Mouse (Mus musculus) kidney, adult 9 months (tissue): ENCODE measurements around the gene Cabp2.
A peak's percentile ranks its signal among the peaks of the same experiment; 100 is the strongest.
"Not testable (repeated sequence)": the region's sequence is repeated elsewhere in the genome, so short reads cannot be mapped to it uniquely, and the experiment has no call there.

ENCODE experiments used
- DNase-seq: peaks from one replicate; pipeline ENCODE4 v3.0.0; 2022

The Cabp2 gene

GRCm38 (mm10) chr19:4103792-4104191 is 22.4 kb downstream of the Cabp2 start:
- DNase-seq, result no peak

DNA sequence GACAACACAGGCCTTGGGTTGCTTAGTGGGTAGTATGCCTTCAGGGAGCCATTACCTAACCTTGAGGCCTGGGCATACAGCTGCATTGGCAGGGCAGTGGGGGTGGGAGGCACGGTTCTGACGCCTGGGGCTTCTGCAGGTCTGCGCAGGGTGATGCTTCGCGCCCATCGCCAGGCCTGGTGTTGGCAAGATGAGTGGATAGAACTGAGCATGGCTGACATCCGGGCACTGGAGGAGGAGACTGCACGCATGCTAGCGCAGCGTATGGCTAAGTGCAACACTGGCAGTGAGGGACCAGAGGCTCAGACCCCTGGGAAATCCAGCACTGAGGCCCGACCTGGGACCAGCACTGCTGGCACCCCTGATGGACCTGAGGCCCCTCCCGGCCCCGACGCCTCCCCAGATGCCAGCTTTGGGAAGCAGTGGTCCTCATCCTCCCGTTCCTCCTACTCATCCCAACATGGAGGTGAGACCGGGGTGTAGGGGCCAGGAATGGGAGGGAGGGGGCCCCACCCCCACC is 23.4 kb downstream of the Cabp2 start:
- no peak for DNase-seq

- DNase-seq, result no peak
Measured at GRCm38 (mm10) chr19:4106654-4107053, 25.3 kb downstream of the Cabp2 start.

GRCm38 (mm10) chr19:4108535-4108934 is 27.2 kb downstream of the Cabp2 start:
- no peak for DNase-seq

DNA sequence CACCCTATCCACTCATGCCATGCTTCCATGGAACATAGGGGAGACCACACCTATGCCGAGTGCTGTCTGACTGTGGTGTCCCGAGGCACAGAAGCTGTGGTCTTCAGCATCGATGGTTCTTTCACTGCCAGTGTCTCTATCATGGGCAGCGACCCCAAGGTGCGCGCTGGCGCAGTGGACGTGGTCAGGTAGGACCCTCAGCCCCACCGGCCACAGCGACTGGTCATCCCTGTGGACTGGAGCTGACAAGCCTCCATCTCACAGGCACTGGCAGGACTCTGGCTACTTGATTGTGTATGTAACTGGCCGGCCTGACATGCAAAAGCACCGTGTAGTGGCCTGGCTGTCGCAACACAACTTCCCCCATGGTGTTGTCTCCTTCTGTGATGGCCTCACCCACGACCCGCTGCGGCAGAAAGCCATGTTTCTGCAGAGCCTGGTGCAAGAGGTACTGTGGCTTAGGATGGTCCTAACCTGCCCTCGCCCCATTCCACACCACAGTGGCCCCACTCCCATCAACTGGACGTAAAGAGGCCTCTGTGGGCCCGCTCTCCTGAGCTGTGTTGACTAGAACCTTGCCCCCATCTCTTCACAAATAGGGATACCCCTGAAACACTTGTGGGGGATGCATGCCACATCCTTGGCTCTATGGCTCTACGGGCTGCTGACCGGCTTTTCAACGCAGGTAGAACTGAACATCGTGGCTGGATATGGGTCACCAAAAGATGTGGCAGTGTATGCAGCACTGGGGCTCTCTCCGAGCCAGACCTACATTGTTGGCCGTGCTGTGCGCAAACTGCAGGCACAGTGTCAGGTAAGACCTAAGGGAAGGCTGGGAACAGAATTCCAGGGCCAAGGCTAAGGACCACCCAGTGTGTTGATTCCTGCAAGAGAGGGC is 30.9 kb downstream of the Cabp2 start:
- DNase-seq, result no peak

GRCm38 (mm10) chr19:4113186-4113805 is 31.9 kb downstream of the Cabp2 start:
- DNase-seq, result peak; percentile 91

- DNase-seq, result peak; percentile 67
Measured at GRCm38 (mm10) chr19:4113806-4114230, 32.4 kb downstream of the Cabp2 start.

- DNase-seq, result no peak
Measured at GRCm38 (mm10) chr19:4114551-4114950, 33.2 kb downstream of the Cabp2 start.

- DNase-seq, result no peak
Measured at GRCm38 (mm10) chr19:4115144-4115543, 33.8 kb downstream of the Cabp2 start.

- DNase-seq, result no peak
Measured at GRCm38 (mm10) chr19:4115816-4116215, 34.4 kb downstream of the Cabp2 start.

DNA sequence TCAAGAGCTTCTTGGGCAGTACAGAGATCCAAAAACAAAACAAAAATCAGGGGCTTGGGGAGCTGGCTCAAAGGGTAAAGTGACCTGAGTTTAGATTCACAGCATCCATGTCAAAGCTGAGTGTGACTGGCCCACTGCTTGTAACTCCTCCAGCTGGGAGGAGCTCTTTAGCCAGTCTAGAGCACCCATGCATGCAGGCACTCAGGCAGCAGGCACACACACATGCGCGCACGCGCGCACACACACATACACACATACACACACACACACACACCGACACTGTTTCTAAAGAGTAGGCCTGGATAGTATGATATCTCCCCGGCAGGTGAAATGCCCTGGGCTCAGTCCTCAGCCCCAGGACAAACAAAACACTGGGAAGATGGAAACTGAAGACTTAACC is 35.6 kb downstream of the Cabp2 start:
- DNase-seq, result no peak

- no peak for DNase-seq
Measured at GRCm38 (mm10) chr19:4118350-4118749, 37.0 kb downstream of the Cabp2 start.

GRCm38 (mm10) chr19:4119716-4120487 is 38.5 kb downstream of the Cabp2 start:
- no peak for DNase-seq

DNA sequence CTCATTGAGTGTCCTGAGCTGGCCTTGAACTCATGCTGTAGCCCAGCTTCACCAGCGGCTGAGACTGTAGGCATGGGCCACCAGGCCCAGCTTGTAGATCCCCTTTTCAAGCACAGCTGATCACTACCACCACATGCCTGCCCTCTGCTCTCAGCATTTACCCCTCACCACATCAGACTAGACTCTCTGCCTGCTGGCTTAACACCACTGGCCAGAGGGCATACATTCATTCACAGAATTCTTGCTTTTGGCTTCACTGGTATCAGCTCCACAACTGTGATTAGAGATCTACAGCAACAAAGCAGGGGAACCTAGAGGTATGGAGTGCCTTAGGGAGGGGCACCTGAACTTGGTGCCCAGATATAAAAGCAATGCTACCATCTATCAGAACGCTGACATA is 39.1 kb downstream of the Cabp2 start:
- no peak for DNase-seq

DNA sequence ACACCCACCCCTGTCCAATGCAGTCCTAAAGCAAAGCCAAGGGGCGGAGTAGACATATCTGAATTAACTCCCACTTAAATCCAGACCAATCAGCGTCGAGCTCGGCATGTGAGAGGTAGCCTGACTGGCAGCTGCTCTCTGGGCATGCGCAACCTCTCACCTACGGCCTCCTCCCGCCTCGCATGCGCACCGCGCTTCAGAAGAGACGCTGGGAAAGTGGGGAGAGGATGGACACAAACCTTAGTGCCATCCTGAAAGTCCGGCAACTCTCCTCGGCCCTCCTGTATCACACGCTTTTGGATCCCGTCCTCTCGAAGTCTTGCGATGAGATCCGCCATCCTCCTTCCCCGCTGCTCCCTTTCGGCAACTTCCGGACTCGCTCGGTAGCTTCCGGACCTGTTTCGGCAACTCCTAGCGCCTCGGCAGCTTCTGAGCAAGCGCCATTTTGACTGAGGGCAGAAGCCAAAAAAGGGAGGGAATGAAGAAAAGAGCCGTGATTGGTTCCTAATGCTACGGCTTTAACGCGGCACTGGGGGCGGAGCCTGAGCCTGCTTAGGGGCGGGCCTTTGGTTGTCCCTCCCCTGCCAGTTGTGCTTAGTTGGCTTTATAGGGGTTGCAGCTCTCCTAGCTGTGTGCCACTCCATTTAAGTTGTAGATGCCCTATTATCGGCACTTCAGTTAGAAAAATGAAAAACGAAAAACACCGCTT is 39.9 kb downstream of the Cabp2 start:
- DNase-seq, result peak; percentile 100

DNA sequence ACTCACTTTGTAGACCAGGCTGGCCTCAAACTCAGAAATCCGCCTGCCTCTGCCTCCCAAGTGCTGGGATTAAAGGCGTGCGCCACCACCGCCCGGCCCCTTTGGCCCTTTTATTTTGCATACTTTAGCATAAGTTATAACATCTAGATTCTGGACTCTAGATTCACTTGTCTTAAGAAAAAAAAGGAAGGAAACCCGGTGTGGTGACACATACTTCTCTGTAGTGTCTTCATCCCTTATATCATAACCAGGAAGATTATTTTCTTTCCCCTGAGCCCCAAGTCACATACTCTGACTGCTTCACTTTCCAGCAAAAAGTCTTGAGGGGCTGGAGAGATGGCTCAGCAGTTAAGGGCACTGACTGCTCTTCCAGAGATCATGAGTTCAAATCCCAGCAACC is 40.5 kb downstream of the Cabp2 start:
- DNase-seq, result not testable (repeated sequence)

DNA sequence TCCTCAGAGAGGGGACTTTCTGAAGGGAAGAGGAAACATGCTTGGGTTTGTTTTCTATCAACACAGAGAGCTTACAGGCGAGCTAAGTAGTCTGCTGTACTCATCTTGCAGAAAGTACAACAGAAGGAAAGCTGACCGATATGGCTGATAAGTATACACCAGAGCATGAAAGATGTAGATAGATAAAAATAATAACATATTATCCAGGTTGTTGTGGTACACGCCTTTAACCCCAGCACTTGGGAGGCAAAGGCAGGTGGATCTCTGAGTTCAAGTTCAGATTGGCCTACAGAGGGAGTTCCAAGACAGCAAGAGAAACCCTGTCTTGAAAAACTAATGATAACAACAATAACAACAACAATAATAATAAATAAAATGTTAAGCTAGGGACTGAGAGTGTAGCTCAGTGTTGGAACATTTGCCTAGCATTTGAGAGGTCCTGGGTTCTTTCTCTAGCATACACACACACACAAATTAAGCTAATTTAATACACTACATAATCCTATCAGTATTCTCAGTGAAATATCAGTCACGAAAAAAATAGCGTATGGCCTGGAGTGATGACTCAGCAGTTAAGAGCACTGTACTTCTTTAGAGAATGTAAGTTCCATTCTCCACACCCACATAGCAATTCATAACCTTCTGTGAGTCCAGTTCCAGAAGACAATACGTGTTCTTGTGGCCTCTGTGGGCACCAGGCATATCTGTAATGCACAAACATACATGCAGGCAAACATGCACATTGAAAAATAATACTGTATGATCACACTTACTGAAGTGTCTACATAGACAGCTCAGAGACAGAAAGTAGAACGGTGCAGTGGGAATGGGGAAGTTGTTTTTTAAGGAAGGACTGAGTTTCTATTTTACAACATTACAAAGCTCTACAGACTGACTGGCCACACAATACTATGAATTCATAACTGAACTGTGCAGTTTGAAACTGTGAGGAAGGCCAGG is 41.3 kb downstream of the Cabp2 start:
- DNase-seq, result no peak

- no peak for DNase-seq
Measured at GRCm38 (mm10) chr19:4124432-4124831, 43.1 kb downstream of the Cabp2 start.

DNA sequence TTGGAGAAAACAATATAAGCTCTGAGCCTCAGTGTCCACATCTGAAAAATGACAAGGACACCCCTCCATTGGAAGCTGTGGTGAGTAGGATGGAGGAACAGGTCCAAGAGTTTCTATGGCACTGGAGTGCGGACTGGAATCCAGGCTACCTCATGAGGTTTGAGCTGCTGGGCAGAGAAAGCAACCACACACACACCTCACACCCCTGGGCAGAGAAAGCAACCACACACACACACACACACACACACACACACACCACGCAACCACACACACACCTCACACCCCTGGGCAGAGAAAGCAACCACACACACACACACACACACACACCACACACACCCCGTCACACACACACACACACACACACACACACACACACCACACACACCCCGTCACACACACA is 43.9 kb downstream of the Cabp2 start:
- DNase-seq, result not testable (repeated sequence)

DNA sequence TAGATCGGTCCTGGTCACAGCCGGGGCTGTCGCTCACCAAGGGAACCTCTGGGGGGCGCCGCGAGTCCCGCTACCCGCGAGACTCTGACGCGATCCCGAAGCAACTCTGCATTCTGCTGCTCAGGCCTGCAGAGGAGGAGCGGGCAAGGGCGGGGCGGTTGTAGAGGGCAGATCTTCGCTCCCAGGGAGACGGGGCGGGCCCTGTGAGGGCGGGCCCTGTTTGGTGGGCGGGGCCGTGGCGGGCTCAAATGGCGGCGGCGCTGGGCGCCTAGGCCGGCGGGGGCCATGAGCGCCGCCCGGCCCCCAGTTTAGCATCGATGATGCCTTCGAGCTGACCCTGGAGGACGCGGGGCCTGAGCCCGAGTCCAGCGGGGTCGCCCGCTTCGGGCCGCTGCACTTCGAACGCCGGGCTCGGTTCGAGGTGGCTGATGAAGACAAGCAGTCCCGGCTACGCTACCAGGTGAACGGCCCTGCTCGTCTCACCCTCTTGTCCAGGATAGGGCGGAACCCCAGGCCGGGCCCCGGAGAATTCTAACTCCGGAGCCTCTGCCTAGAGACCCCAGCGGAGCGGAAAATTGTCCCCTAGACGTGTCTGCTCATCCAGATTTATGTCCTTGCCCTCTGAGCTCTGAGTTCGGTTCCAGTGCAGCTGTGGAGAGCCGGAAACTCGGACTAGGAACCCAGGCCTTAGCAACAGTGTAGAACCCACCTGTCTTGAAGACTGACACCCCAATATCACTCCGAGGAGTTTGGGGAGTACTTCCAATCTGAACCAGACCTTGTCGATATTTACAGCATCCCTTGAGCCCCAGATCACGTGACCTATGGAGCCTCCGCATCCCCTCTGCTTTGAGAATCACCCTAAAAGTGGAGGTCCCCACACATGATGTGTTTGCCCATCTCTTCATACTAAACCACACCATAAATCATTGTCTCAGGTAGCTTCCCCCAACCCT is 44.6 kb downstream of the Cabp2 start, which contains the start of gene Aip:
Gene Aip (minus strand): TSS at position 118 of the 956 bp plus-strand sequence.
- peak; percentile 99 for DNase-seq
